Mouse (Mus musculus) olfactory bulb, adult 2 months (tissue): Measurements from ENCODE around the gene Hyal1.

ENCODE experiments used
- CTCF ChIP-seq: fragments of 200-500 bp; IDR thresholded peaks from 2 replicates; pipeline ENCODE4 v1.5.1; 2012; ENCODE audit warnings: low read depth, mild to moderate bottlenecking, low read length, moderate library complexity; ENCODE audit not compliant: insufficient read depth
- POLR2A ChIP-seq: fragments of 200-500 bp; IDR thresholded peaks from 2 replicates; pipeline ENCODE4 v1.6.1; 2012; ENCODE audit warnings: mild to moderate bottlenecking, low read depth, low read length, moderate library complexity; ENCODE audit not compliant: insufficient read depth

DNA sequence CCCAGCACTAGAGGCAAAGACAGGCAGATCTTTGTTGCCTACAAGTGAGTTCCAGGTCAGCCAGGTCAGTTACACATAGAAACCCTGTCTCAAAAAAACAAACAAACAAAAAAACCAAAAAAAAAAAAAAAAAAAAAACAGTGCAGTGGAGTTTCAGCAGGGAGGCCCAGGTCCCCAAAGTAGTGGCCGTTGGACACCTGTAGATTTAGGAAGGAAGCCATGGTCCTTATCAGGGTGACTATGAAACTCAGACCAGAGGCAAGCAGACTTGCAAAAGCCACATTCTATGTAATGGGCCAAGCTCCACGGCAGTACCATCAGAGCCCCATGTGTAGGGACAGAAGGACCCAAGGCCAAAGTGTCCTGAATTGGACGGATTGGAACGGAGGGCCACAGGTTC, 4.9 kb downstream of the Hyal1 start:
- no peak for TF ChIP-seq CTCF
- no peak for TF ChIP-seq POLR2A
